Mouse (Mus musculus): ENCODE measurements around the gene Rab7. TPM values are rescaled to one million over a fixed set of nuclear protein-coding genes. Genes with fewer than 3 reads are reported as not detected.

The Rab7 gene
- total and polyA plus RNA-seq, 2 experiments from 2014 or later = 88.9 to 367 TPM

- H3K36me3 ChIP-seq (ENCODE audit: insufficient read depth) = no peaks in the 10 kb centered on the region
- H3K9ac ChIP-seq = peak overlapping the region; percentile 58
- H3K4me1 ChIP-seq (ENCODE audit: insufficient read depth) = no peaks in the 10 kb centered on the region
- DNase-seq (peak; percentile 97), ATAC-seq (peak; percentile 99)
- peak overlapping the region; percentile 57 for H3K4me2 ChIP-seq (ENCODE audit: low read depth)
- peak overlapping the region; percentile 96 for H3K27ac ChIP-seq (ENCODE audit: low read depth, low read length)
- WGBS = 4% methylated on average over 32 of the region's 32 CpGs
- no peaks in the 10 kb centered on the region for H3K9me3 ChIP-seq (ENCODE audit: low read length)
- TF ChIP-seq CTCF (IDR thresholded peaks at IDR 0.05; ENCODE audit: low read depth) = peak; percentile 94
- H3K27me3 ChIP-seq (ENCODE audit: insufficient read depth, low read length) = no peaks in the 10 kb centered on the region
- peak overlapping the region; percentile 46 for H3K4me3 ChIP-seq (ENCODE audit: low read depth, low read length)
These were observed 29.9 kb upstream of the Rab7 start for GRCm38 (mm10) chr6:88074752-88075554.

DNA sequence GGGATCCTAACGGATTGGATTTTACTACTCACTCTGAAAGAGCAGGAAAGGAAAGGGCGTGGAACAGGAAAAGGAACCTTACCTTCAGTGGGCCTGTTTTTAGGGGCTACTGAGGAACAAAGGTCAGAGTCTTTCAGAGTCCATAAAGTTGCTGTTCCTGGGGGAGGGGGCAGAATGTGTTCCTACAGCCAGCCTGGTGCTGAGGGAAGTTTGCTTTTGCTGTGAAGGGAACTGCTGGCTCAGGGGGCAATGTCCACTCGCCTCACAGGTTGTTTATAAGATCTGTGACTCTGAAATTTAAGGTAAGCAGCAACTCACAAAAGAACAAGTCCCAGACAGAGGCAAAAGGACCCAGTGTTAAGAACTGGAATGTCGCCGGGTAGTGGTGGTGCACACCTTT, 26.1 kb upstream of the Rab7 start:
- Histone ChIP-seq H3K27me3 (ENCODE audit: insufficient read depth, low read length) (peaks cover 3% of the 10 kb centered on the region; the same call in 1 of the 2 replicates), H3K9me3 (ENCODE audit: low read length) (no peaks in the 10 kb centered on the region), H3K4me1 (ENCODE audit: insufficient read depth) (no peaks in the 10 kb centered on the region), H3K4me3 (ENCODE audit: low read depth, low read length) (no peak overlapping the region), H3K27ac (ENCODE audit: low read depth, low read length) (no peak overlapping the region), H3K36me3 (ENCODE audit: insufficient read depth) (no peaks in the 10 kb centered on the region), H3K4me2 (ENCODE audit: low read depth) (no peak overlapping the region), H3K9ac (no peak overlapping the region)
- TF ChIP-seq CTCF (IDR thresholded peaks at IDR 0.05; ENCODE audit: low read depth) = no peak
- 85% methylated on average over 5 of the region's 5 CpGs for WGBS
- DNase-seq (no peak), ATAC-seq (no peak)

DNA sequence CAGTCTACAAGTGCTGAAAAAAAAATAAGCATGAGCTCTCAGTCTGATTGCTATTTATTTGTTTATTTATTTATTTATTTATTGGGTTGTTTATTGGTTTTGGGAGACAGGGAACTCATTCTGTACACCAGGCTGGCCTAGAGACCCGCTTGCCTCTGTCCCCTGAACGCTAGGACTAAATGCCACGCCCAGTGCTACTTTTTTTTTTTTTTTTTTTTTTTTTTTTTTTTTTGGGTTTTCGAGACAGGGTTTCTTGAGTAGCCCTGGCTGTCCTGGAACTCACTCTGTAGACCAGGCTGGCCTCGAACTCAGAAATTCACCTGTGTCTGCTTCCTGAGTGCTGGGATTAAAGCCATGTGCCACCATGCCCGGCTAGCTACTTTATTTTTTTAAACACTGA, 25.4 kb upstream of the Rab7 start:
- ATAC-seq = no peak
- Histone ChIP-seq H3K27ac (ENCODE audit: low read depth, low read length) (no peak overlapping the region), H3K9me3 (ENCODE audit: low read length) (no peaks in the 10 kb centered on the region), H3K27me3 (ENCODE audit: insufficient read depth, low read length) (peaks cover 3% of the 10 kb centered on the region; the same call in 1 of the 2 replicates), H3K4me3 (ENCODE audit: low read depth, low read length) (no peak overlapping the region), H3K4me1 (ENCODE audit: insufficient read depth) (no peaks in the 10 kb centered on the region), H3K36me3 (ENCODE audit: insufficient read depth) (no peaks in the 10 kb centered on the region), H3K9ac (no peak overlapping the region), H3K4me2 (ENCODE audit: low read depth) (no peak overlapping the region)
- 72% methylated on average over 6 of the region's 6 CpGs for WGBS
- no peak for TF ChIP-seq CTCF (IDR thresholded peaks at IDR 0.05; ENCODE audit: low read depth)
- no peak for DNase-seq

DNA sequence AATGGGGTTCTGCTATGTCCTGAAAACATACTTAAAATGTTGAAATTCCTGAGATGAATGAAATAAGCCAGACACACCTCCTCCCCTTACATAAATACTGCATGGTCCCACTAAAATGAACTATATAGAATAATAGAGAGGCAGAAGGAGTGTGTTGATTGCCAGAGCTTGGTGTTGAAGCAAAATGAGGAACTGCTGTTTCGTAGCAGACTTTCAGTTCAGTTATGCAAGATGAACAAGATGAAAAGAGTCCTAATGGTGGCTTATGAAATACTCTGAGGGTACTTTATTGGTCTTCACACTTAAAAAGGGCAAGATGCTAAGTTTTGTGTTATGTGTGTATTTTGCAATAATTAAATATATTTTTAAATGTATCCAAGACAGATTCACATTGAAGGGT, 23.7 kb upstream of the Rab7 start:
- Histone ChIP-seq H3K27ac (ENCODE audit: low read depth, low read length) (no peak overlapping the region), H3K4me2 (ENCODE audit: low read depth) (no peak overlapping the region), H3K27me3 (ENCODE audit: insufficient read depth, low read length) (peaks cover 3% of the 10 kb centered on the region; the same call in 1 of the 2 replicates), H3K4me3 (ENCODE audit: low read depth, low read length) (no peak overlapping the region), H3K4me1 (ENCODE audit: insufficient read depth) (no peaks in the 10 kb centered on the region), H3K36me3 (ENCODE audit: insufficient read depth) (no peaks in the 10 kb centered on the region), H3K9ac (no peak overlapping the region), H3K9me3 (ENCODE audit: low read length) (no peaks in the 10 kb centered on the region)
- DNase-seq = no peak
- TF ChIP-seq CTCF (IDR thresholded peaks at IDR 0.05; ENCODE audit: low read depth) = no peak
- 79% methylated on average over 1 of the region's 1 CpGs for WGBS
- no peak for ATAC-seq

DNA sequence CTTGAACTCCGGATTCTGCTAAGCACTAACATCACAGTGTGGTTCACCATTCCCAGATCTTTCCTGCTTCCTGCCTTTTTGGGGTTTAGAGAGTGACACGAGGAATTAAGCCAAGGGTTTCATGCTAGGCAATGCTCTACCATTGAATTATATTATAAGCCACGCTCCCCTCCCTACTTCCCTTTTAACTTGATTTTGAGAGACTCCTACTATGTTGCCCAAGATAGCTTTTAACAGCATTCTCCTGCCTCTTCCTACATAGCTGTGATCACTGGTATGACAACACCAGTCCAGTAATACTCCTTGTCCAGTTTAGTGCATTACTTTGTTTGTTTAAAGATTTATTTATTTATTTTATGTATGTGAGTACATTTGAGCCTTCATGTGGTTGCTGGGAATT, 22.7 kb upstream of the Rab7 start:
- H3K9me3 ChIP-seq (ENCODE audit: low read length) = no peaks in the 10 kb centered on the region

DNA sequence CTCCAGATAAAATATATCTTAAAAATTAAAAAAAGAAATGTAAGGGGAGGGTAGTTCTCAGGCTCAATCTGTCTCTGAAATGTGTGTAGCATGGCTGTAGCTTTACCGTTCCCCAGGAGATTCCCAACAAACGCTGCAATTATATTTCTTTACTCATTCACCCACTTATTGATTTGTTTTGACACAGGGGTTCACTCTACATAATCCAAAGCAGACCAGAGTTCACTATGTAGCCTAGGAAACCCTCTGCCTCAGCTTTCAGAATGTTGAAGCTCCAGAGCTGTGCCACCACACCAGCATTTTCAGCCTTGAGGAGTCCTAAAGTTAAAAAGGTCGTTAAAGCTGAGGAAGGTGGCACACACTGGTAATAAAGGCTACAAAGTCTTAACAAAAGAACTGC, 20.9 kb upstream of the Rab7 start:
- H3K4me3 ChIP-seq (ENCODE audit: low read depth, low read length) = no peak overlapping the region
- no peaks in the 10 kb centered on the region for H3K4me1 ChIP-seq (ENCODE audit: insufficient read depth)
- DNase-seq = no peak
- H3K9ac ChIP-seq = no peak overlapping the region
- no peak overlapping the region for H3K4me2 ChIP-seq (ENCODE audit: low read depth)
- peaks cover 7% of the 10 kb centered on the region; the same call in 1 of the 2 replicates for H3K27me3 ChIP-seq (ENCODE audit: insufficient read depth, low read length)
- no peak for TF ChIP-seq CTCF (IDR thresholded peaks at IDR 0.05; ENCODE audit: low read depth)
- H3K9me3 ChIP-seq (ENCODE audit: low read length) = no peaks in the 10 kb centered on the region
- ATAC-seq = no peak
- H3K27ac ChIP-seq (ENCODE audit: low read depth, low read length) = no peak overlapping the region
- WGBS = 34% methylated on average over 3 of the region's 3 CpGs
- no peaks in the 10 kb centered on the region for H3K36me3 ChIP-seq (ENCODE audit: insufficient read depth)

More for the DNA sequence above, 22.7 kb upstream of the Rab7 start:
- ATAC-seq = no peak
- Histone ChIP-seq H3K36me3 (ENCODE audit: insufficient read depth) (no peaks in the 10 kb centered on the region), H3K27ac (ENCODE audit: low read depth, low read length) (no peak overlapping the region), H3K9ac (no peak overlapping the region), H3K4me2 (ENCODE audit: low read depth) (no peak overlapping the region), H3K4me3 (ENCODE audit: low read depth, low read length) (no peak overlapping the region), H3K4me1 (ENCODE audit: insufficient read depth) (no peaks in the 10 kb centered on the region), H3K27me3 (ENCODE audit: insufficient read depth, low read length) (peaks cover 3% of the 10 kb centered on the region; the same call in 1 of the 2 replicates)
- no peak for TF ChIP-seq CTCF (IDR thresholded peaks at IDR 0.05; ENCODE audit: low read depth)
- WGBS = 59% methylated on average over 3 of the region's 3 CpGs
- no peak for DNase-seq

DNA sequence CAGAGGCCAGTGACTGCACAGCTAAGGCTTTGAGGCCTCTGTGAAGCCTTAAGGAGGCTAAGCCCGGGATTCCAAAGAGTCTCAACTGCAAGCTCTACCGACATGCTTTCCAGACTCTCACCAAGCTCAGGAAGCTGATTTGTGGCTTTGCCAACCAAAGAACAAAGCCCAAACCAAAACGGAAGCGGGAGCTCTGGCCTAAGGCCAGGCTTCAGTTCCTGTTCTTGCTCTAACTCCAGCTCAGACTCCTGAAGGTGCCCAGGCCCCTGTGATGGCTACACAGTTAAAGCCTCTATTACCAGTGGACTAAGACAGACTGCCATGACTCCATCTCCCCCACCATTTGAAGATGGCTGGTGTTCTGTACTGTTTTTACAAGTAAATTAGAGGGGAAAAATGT, 20.0 kb upstream of the Rab7 start:
- Histone ChIP-seq H3K4me1 (ENCODE audit: insufficient read depth) (no peaks in the 10 kb centered on the region), H3K9ac (no peak overlapping the region), H3K36me3 (ENCODE audit: insufficient read depth) (no peaks in the 10 kb centered on the region), H3K27me3 (ENCODE audit: insufficient read depth, low read length) (peaks cover 7% of the 10 kb centered on the region; the same call in 1 of the 2 replicates), H3K4me2 (ENCODE audit: low read depth) (no peak overlapping the region), H3K4me3 (ENCODE audit: low read depth, low read length) (no peak overlapping the region), H3K27ac (ENCODE audit: low read depth, low read length) (no peak overlapping the region), H3K9me3 (ENCODE audit: low read length) (no peaks in the 10 kb centered on the region)
- ATAC-seq (no peak), DNase-seq (peak; percentile 4)
- 32% methylated on average over 4 of the region's 4 CpGs for WGBS
- no peak for TF ChIP-seq CTCF (IDR thresholded peaks at IDR 0.05; ENCODE audit: low read depth)
